Comparison of ENCODE assay signal across 8 mouse cellular contexts in genomic region chr14:48445984-48446683, GRCm38 (mm10). TPM values are rescaled to one million over a fixed set of nuclear protein-coding genes. Genes with fewer than 3 reads are reported as not detected.
DNase-seq lines count a peak whose midpoint lies in the region; ATAC-seq and TF ChIP-seq lines count a peak whose summit lies in the region.

Tmem260 (plus strand) TSS chr14:48446124.

- peak; percentile 68 for TF ChIP-seq CTCF in C2C12 (IDR thresholded peaks at IDR 0.05; ENCODE audit: control insufficient read depth, insufficient read depth, insufficient read length)
- TF ChIP-seq CTCF in brain, embryonic 14.5 days (IDR thresholded peaks at IDR 0.05; ENCODE audit: borderline replicate concordance, extremely low read depth, insufficient read depth, insufficient read length) = peak; percentile 96
- peak; percentile 93 for TF ChIP-seq CTCF in liver, adult 2 months (IDR thresholded peaks at IDR 0.05; ENCODE audit: low read depth, low read length)

- H3K27me3 ChIP-seq in C2C12 (ENCODE audit: control insufficient read depth, insufficient read depth, insufficient read length) (peaks cover 5% of the 10 kb centered on the region), myocyte (ENCODE audit: control insufficient read depth, insufficient read depth, insufficient read length) (no peaks in the 10 kb centered on the region)
- H3K27me3 ChIP-seq in erythroblast, embryonic 14.5 days (ENCODE audit: control insufficient read depth) = no peaks in the 10 kb centered on the region
- H3K27me3 ChIP-seq in heart, embryonic 11.5 days (ENCODE audit: control insufficient read depth, insufficient read depth, low read length) = no peaks in the 10 kb centered on the region
- H3K27me3 ChIP-seq in kidney, embryonic 16.5 days (ENCODE audit: insufficient read depth, low read length) = no peaks in the 10 kb centered on the region
- H3K27me3 ChIP-seq in liver, adult 2 months (ENCODE audit: control insufficient read depth, insufficient read depth, low read length) = no peaks in the 10 kb centered on the region
- H3K27me3 ChIP-seq in splenic B cell, adult 2 months (ENCODE audit: control insufficient read depth, insufficient read depth, low read length, poor library complexity, severe bottlenecking) = no peaks in the 10 kb centered on the region

- peak within 1 kb of the TSS; percentile 83 for H3ac ChIP-seq in C2C12 (ENCODE audit: control insufficient read depth, insufficient read length, low read depth)
- H3ac ChIP-seq in myocyte (ENCODE audit: control insufficient read depth, insufficient read length) = peak within 1 kb of the TSS; percentile 76

- peaks cover 4% of the 10 kb centered on the region for H3K79me3 ChIP-seq in C2C12 (ENCODE audit: low read depth)

- WGBS in heart, embryonic 11.5 days (ENCODE audit: insufficient replicate concordance) = under 1% methylated on average over 68 of the region's 69 CpGs
- under 1% methylated on average over 69 of the region's 69 CpGs for WGBS in kidney, embryonic 16.5 days
- under 1% methylated on average over 68 of the region's 69 CpGs for WGBS in liver, adult 2 months

- peak within 1 kb of the TSS; percentile 57 for H3K4me2 ChIP-seq in heart, embryonic 11.5 days
- H3K4me2 ChIP-seq in kidney, embryonic 16.5 days (replicated peaks; ENCODE audit: low read depth, low read length) = peak within 1 kb of the TSS; percentile 61
- peak within 1 kb of the TSS; percentile 69 for H3K4me2 ChIP-seq in myocyte (ENCODE audit: low read depth)

- DNase-seq in brain, embryonic 14.5 days (ENCODE audit: low read depth) = peak; percentile 97
- DNase-seq in liver, adult 2 months (ENCODE audit: extremely low read depth, low read depth, low spot score) = peak; percentile 84
- peak; percentile 96 for DNase-seq in splenic B cell, adult 2 months (ENCODE audit: low read depth, low spot score)

- peaks cover 14% of the 10 kb centered on the region for H3K4me1 ChIP-seq in erythroblast, embryonic 14.5 days (ENCODE audit: control insufficient read depth)
- peaks cover 5% of the 10 kb centered on the region for H3K4me1 ChIP-seq in heart, embryonic 11.5 days (ENCODE audit: control insufficient read depth, insufficient read depth, low read length)
- peaks cover 11% of the 10 kb centered on the region for H3K4me1 ChIP-seq in kidney, embryonic 16.5 days (ENCODE audit: insufficient read depth, low read length)
- H3K4me1 ChIP-seq in liver, adult 2 months (ENCODE audit: control insufficient read depth, insufficient read depth, low read length) = peaks cover 7% of the 10 kb centered on the region

- peak; percentile 94 for TF ChIP-seq POLR2A in brain, embryonic 14.5 days (IDR thresholded peaks at IDR 0.05; ENCODE audit: borderline replicate concordance, extremely low read depth, insufficient read depth, insufficient read length, poor library complexity, severe bottlenecking)
- 0 out of 2 replicates have a peak, but pooled peaks have one; percentile 61 for TF ChIP-seq POLR2A in liver, adult 2 months (IDR thresholded peaks at IDR 0.05; ENCODE audit: extremely low read depth, insufficient read depth, low read length)
- peak; percentile 97 for TF ChIP-seq POLR2A in myocyte (IDR thresholded peaks at IDR 0.05; ENCODE audit: insufficient read length, low read depth)

- H3K36me3 ChIP-seq in C2C12 (ENCODE audit: control insufficient read depth, insufficient read depth) (no peaks in the 10 kb centered on the region), myocyte (ENCODE audit: control insufficient read depth, insufficient read depth) (no peaks in the 10 kb centered on the region)
- no peaks in the 10 kb centered on the region for H3K36me3 ChIP-seq in erythroblast, embryonic 14.5 days (ENCODE audit: control insufficient read depth)
- no peaks in the 10 kb centered on the region for H3K36me3 ChIP-seq in heart, embryonic 11.5 days (ENCODE audit: control insufficient read depth, insufficient read depth, low read length)
- no peaks in the 10 kb centered on the region for H3K36me3 ChIP-seq in kidney, embryonic 16.5 days (ENCODE audit: insufficient read depth, low read length)
- H3K36me3 ChIP-seq in liver, adult 2 months (ENCODE audit: control insufficient read depth, insufficient read depth, low read length) = no peaks in the 10 kb centered on the region
- no peaks in the 10 kb centered on the region for H3K36me3 ChIP-seq in splenic B cell, adult 2 months (ENCODE audit: control insufficient read depth, insufficient read depth, low read length, poor library complexity, severe bottlenecking)

- peak within 1 kb of the TSS; percentile 67 for H3K27ac ChIP-seq in heart, embryonic 11.5 days (ENCODE audit: low read depth, low read length)
- H3K27ac ChIP-seq in kidney, embryonic 16.5 days (ENCODE audit: low read length) = peak within 1 kb of the TSS; percentile 87
- H3K27ac ChIP-seq in liver, adult 2 months (replicated peaks; ENCODE audit: insufficient read depth, low read depth, low read length) = peak within 1 kb of the TSS; percentile 99

- no peaks in the 10 kb centered on the region for H3K9me3 ChIP-seq in erythroblast, embryonic 14.5 days (ENCODE audit: control insufficient read depth, low read length)
- no peaks in the 10 kb centered on the region for H3K9me3 ChIP-seq in heart, embryonic 11.5 days (replicated peaks; ENCODE audit: control insufficient read depth, low read length)
- no peaks in the 10 kb centered on the region for H3K9me3 ChIP-seq in kidney, embryonic 16.5 days (ENCODE audit: low read length)

- peaks cover 20% of the 10 kb centered on the region for H3K79me2 ChIP-seq in C2C12 (ENCODE audit: control insufficient read depth, insufficient read depth)
- H3K79me2 ChIP-seq in liver, adult 2 months (ENCODE audit: control insufficient read depth, insufficient read depth, low read length) = peaks cover 2% of the 10 kb centered on the region; the same call in 1 of the 2 replicates
- H3K79me2 ChIP-seq in myocyte (ENCODE audit: control insufficient read depth, insufficient read depth) = peaks cover 12% of the 10 kb centered on the region

- ATAC-seq in heart, embryonic 11.5 days (replicated peaks; ENCODE audit: insufficient number of reproducible peaks, low FRiP score, low TSS enrichment) = peak; percentile 97
- peak; percentile 99 for ATAC-seq in kidney, embryonic 16.5 days (ENCODE audit: low FRiP score, low TSS enrichment)

- peak within 1 kb of the TSS; percentile 90 for H3K9ac ChIP-seq in heart, embryonic 11.5 days (ENCODE audit: low read depth, low read length)
- H3K9ac ChIP-seq in kidney, embryonic 16.5 days (replicated peaks; ENCODE audit: low read length) = peak within 1 kb of the TSS; percentile 83
- peak within 1 kb of the TSS; percentile 95 for H3K9ac ChIP-seq in liver, adult 2 months (ENCODE audit: low read depth, low read length)

- H3K4me3 ChIP-seq in C2C12 (ENCODE audit: insufficient read depth, poor library complexity, severe bottlenecking) (peak within 1 kb of the TSS; percentile 71), myocyte (peak within 1 kb of the TSS; percentile 67)
- H3K4me3 ChIP-seq in erythroblast, embryonic 14.5 days (replicated peaks) = peak within 1 kb of the TSS; percentile 99
- H3K4me3 ChIP-seq in heart, embryonic 11.5 days (ENCODE audit: low read depth, low read length) = peak within 1 kb of the TSS; percentile 73
- H3K4me3 ChIP-seq in kidney, embryonic 16.5 days (ENCODE audit: low read length) = peak within 1 kb of the TSS; percentile 59
- peak within 1 kb of the TSS; percentile 92 for H3K4me3 ChIP-seq in liver, adult 2 months (ENCODE audit: insufficient read depth, low read depth, low read length)

TF ChIP-seq in C2C12, 6 proteins besides CTCF, POLR2A, EP300 and RAD21:
- no peak for TF ChIP-seq FOSL1 (IDR thresholded peaks at IDR 0.05; ENCODE audit: insufficient read depth, low read length, poor library complexity, severe bottlenecking)
- no peak for TF ChIP-seq CEBPB (IDR thresholded peaks at IDR 0.05; ENCODE audit: low read depth)
- TF ChIP-seq MYOD1 (IDR thresholded peaks at IDR 0.05; ENCODE audit: control insufficient read depth, insufficient read length, low read depth) = no peak
- peak; percentile 35 for TF ChIP-seq MAX (IDR thresholded peaks at IDR 0.05)
- no peak for TF ChIP-seq USF1 (IDR thresholded peaks at IDR 0.05; ENCODE audit: low read depth)
TF ChIP-seq in C2C12: peak in this region for 1.

TF ChIP-seq in myocyte, 11 proteins besides CTCF, POLR2A, EP300 and RAD21:
- TF ChIP-seq E2F4 (IDR thresholded peaks at IDR 0.05; ENCODE audit: insufficient read depth) = peak; percentile 23
- no peak for TF ChIP-seq MAX (IDR thresholded peaks at IDR 0.05; ENCODE audit: low read depth)
- TF ChIP-seq POLR2AphosphoS2 (IDR thresholded peaks at IDR 0.05; ENCODE audit: insufficient read length, low read depth) = peak; percentile 93
- peak in 1 of 3 experiments; percentile 1 for TF ChIP-seq MYOG (IDR thresholded peaks at IDR 0.05; ENCODE audit: control insufficient read depth in 1 of 3, insufficient read depth in 1 of 3, insufficient read length in 2 of 3, low read depth in 2 of 3)
- no peak for TF ChIP-seq REST (IDR thresholded peaks at IDR 0.05; ENCODE audit: insufficient read depth, insufficient read length)
- no peak for TF ChIP-seq MYOD1 (IDR thresholded peaks at IDR 0.05; ENCODE audit: control insufficient read depth in 1 of 3, insufficient read length in 2 of 3, low read depth in 2 of 3)
- TF ChIP-seq SRF (IDR thresholded peaks at IDR 0.05; ENCODE audit: control insufficient read depth, insufficient read length, low read depth) = peak; percentile 25
TF ChIP-seq in myocyte: peak in this region for 4.

RNA-seq across cellular contexts. Expression of gene Tmem260, which starts in this region (rescaled TPM):
- polyA plus RNA-seq in C2C12 (2012; fragmentation: generic; extraction: Trizol) = 4.1 TPM
- 18.3 and 19.6 TPM in 2 replicates for polyA plus RNA-seq in brain, embryonic 14.5 days (2012; rRNA removed)
- 0.27 and 0.31 TPM in 2 replicates for polyA plus RNA-seq in erythroblast, embryonic 14.5 days (2012)
- 14.9 and 17.4 TPM in 2 replicates for polyA plus RNA-seq in heart, embryonic 11.5 days (2014; fragmentation: Nextera tagmentation; extraction: Ambion mirVana)
- 21.2 and 21.4 TPM in 2 replicates for polyA plus RNA-seq in kidney, embryonic 16.5 days (2015; fragmentation: Nextera tagmentation; extraction: Ambion mirVana)
- total RNA-seq in liver, adult 2 months (2014; rRNA removed) = 16.2 and 18.7 TPM in 2 replicates
- polyA plus RNA-seq in liver, adult 2 months (2012; rRNA removed) = 9.7 and 11.8 TPM in 2 replicates
- 5.2 TPM for polyA plus RNA-seq in myocyte (2012; fragmentation: generic; extraction: Trizol)

Comparison
In these comparisons a context has a peak if more than half of its experiments do, and no peak if none do; other contexts are left out.
1. Peak in every context shown above with its lines: DNase-seq, ATAC-seq, H3K4me3 ChIP-seq and H3K27ac ChIP-seq.